In the genomic region with DNA sequence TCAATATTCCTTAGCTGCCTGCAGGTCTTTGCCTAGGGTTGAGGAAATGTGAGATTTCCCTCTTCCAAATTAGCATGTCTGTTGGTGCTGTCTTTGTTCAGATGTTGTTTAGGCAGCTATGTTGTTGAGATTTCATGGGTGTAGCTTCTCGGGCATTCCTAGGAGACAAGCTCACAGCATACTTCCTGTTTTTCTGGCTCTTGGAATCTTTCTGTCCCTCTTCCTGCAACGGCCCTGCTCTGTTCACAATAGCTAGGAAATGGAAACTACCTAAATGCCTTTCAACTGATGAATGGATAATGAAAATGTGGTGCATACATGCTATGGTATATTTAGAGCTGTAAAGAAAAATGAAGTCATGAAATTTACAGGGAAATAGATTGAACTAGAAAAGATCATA, we compare ENCODE assay signal across 22 mouse cellular contexts. TPM values are rescaled to one million over a fixed set of nuclear protein-coding genes. Genes with fewer than 3 reads are reported as not detected.
DNase-seq lines count a peak whose midpoint lies in the region; ATAC-seq and TF ChIP-seq lines count a peak whose summit lies in the region.
"Had no signal": no experiment of that assay in that cellular context is flagged by ENCODE, and none has a peak within 500 bp of the region (broad histone marks: within the 10 kb centered on the region; RNA-seq: fewer than 3 reads in every experiment).

No protein-coding gene starts in this region.

- no peak overlapping the region for H3K9ac ChIP-seq in embryonic facial prominence, embryonic 12.5 days
- no peak overlapping the region for H3K9ac ChIP-seq in intestine, embryonic 14.5 days (ENCODE audit: low read length)
- H3K9ac ChIP-seq in intestine, postnatal 0 days (ENCODE audit: low read depth, low read length) = no peak overlapping the region
- H3K9ac ChIP-seq in midbrain, embryonic 11.5 days (ENCODE audit: low read length) = no peak overlapping the region
- H3K9ac ChIP-seq in midbrain, postnatal 0 days (replicated peaks; ENCODE audit: low read length, poor library complexity, severe bottlenecking) = no peak overlapping the region
- H3K9ac ChIP-seq: forebrain, embryonic 12.5 days; limb, embryonic 13.5 days; midbrain, embryonic 13.5 days; stomach, embryonic 15.5 days had no signal

- 0 out of 2 replicates have a peak, but pooled peaks cover 2% of the 10 kb centered on the region for H3K4me1 ChIP-seq in embryonic facial prominence, embryonic 12.5 days
- H3K4me1 ChIP-seq in embryonic facial prominence, embryonic 10.5 days = no peaks in the 10 kb centered on the region; the same call in 1 of the 2 replicates
- no peaks in the 10 kb centered on the region for H3K4me1 ChIP-seq in intestine, embryonic 14.5 days (replicated peaks; ENCODE audit: control insufficient read depth, insufficient read depth, low read length)
- no peaks in the 10 kb centered on the region for H3K4me1 ChIP-seq in intestine, postnatal 0 days (replicated peaks; ENCODE audit: control insufficient read depth, insufficient read depth, low read length)
- H3K4me1 ChIP-seq in midbrain, embryonic 11.5 days (ENCODE audit: control insufficient read depth, insufficient read depth, low read length) = no peaks in the 10 kb centered on the region
- H3K4me1 ChIP-seq in midbrain, postnatal 0 days (ENCODE audit: insufficient read depth, low read length) = no peaks in the 10 kb centered on the region
- H3K4me1 ChIP-seq: forebrain, embryonic 12.5 days; midbrain, embryonic 13.5 days; stomach, embryonic 15.5 days had no signal

- H3K27ac ChIP-seq in embryonic facial prominence, embryonic 12.5 days = 0 out of 2 replicates have a peak overlapping the region, but pooled peaks have one; percentile 57
- no peak overlapping the region for H3K27ac ChIP-seq in embryonic facial prominence, embryonic 10.5 days (replicated peaks)
- no peak overlapping the region for H3K27ac ChIP-seq in intestine, embryonic 14.5 days (ENCODE audit: low read depth)
- H3K27ac ChIP-seq in intestine, postnatal 0 days (ENCODE audit: low read depth, low read length) = no peak overlapping the region
- no peak overlapping the region for H3K27ac ChIP-seq in midbrain, embryonic 11.5 days (ENCODE audit: low read depth, low read length)
- no peak overlapping the region for H3K27ac ChIP-seq in midbrain, postnatal 0 days (ENCODE audit: low read depth, low read length)
- H3K27ac ChIP-seq: forebrain, embryonic 12.5 days; layer of hippocampus, adult 2 months; left cerebral cortex, adult 2 months; limb, embryonic 13.5 days; macrophage; midbrain, embryonic 13.5 days; stomach, embryonic 15.5 days had no signal

- no peaks in the 10 kb centered on the region for H3K9me3 ChIP-seq in embryonic facial prominence, embryonic 12.5 days
- H3K9me3 ChIP-seq in embryonic facial prominence, embryonic 10.5 days = no peaks in the 10 kb centered on the region
- no peaks in the 10 kb centered on the region for H3K9me3 ChIP-seq in intestine, embryonic 14.5 days (ENCODE audit: control insufficient read depth, low read length)
- no peaks in the 10 kb centered on the region for H3K9me3 ChIP-seq in intestine, postnatal 0 days (ENCODE audit: control insufficient read depth)
- no peaks in the 10 kb centered on the region for H3K9me3 ChIP-seq in midbrain, embryonic 11.5 days (ENCODE audit: control insufficient read depth, low read length)
- H3K9me3 ChIP-seq in midbrain, postnatal 0 days (ENCODE audit: low read length) = no peaks in the 10 kb centered on the region
- H3K9me3 ChIP-seq: forebrain, embryonic 12.5 days; limb, embryonic 13.5 days; midbrain, embryonic 13.5 days; stomach, embryonic 15.5 days had no signal

- H3K36me3 ChIP-seq in embryonic facial prominence, embryonic 12.5 days = no peaks in the 10 kb centered on the region
- no peaks in the 10 kb centered on the region for H3K36me3 ChIP-seq in embryonic facial prominence, embryonic 10.5 days (replicated peaks)
- no peaks in the 10 kb centered on the region for H3K36me3 ChIP-seq in intestine, embryonic 14.5 days (ENCODE audit: control insufficient read depth, insufficient read depth, low read length)
- H3K36me3 ChIP-seq in intestine, postnatal 0 days (ENCODE audit: control insufficient read depth, insufficient read depth) = no peaks in the 10 kb centered on the region
- H3K36me3 ChIP-seq in midbrain, embryonic 11.5 days (ENCODE audit: control insufficient read depth, insufficient read depth, low read length) = no peaks in the 10 kb centered on the region
- no peaks in the 10 kb centered on the region for H3K36me3 ChIP-seq in midbrain, postnatal 0 days (ENCODE audit: insufficient read depth, low read length)
- H3K36me3 ChIP-seq: forebrain, embryonic 12.5 days; limb, embryonic 13.5 days; midbrain, embryonic 13.5 days; stomach, embryonic 15.5 days had no signal

- WGBS in embryonic facial prominence, embryonic 12.5 days = 36% methylated on average over 2 of the region's 2 CpGs
- 51% methylated on average over 2 of the region's 2 CpGs for WGBS in embryonic facial prominence, embryonic 10.5 days
- 66% methylated on average over 2 of the region's 2 CpGs for WGBS in intestine, embryonic 14.5 days
- 48% methylated on average over 2 of the region's 2 CpGs for WGBS in intestine, postnatal 0 days
- 67% methylated on average over 2 of the region's 2 CpGs for WGBS in midbrain, embryonic 11.5 days
- 72% methylated on average over 2 of the region's 2 CpGs for WGBS in midbrain, postnatal 0 days

- no peak overlapping the region for H3K4me3 ChIP-seq in embryonic facial prominence, embryonic 12.5 days
- no peak overlapping the region for H3K4me3 ChIP-seq in embryonic facial prominence, embryonic 10.5 days
- H3K4me3 ChIP-seq in intestine, embryonic 14.5 days (ENCODE audit: low read depth, low read length) = no peak overlapping the region
- H3K4me3 ChIP-seq in intestine, postnatal 0 days (ENCODE audit: low read depth, low read length) = no peak overlapping the region
- H3K4me3 ChIP-seq in midbrain, embryonic 11.5 days (ENCODE audit: low read depth, low read length) = no peak overlapping the region
- H3K4me3 ChIP-seq in midbrain, postnatal 0 days (ENCODE audit: low read depth, low read length) = no peak overlapping the region
- H3K4me3 ChIP-seq: forebrain, embryonic 12.5 days; layer of hippocampus, adult 2 months; left cerebral cortex, adult 2 months; limb, embryonic 13.5 days; midbrain, embryonic 13.5 days; stomach, embryonic 15.5 days had no signal

- H3K27me3 ChIP-seq in embryonic facial prominence, embryonic 12.5 days = no peaks in the 10 kb centered on the region
- no peaks in the 10 kb centered on the region for H3K27me3 ChIP-seq in embryonic facial prominence, embryonic 10.5 days (replicated peaks; ENCODE audit: low read depth, poor library complexity, severe bottlenecking)
- no peaks in the 10 kb centered on the region for H3K27me3 ChIP-seq in intestine, embryonic 14.5 days (replicated peaks; ENCODE audit: control insufficient read depth, insufficient read depth, low read length)
- no peaks in the 10 kb centered on the region for H3K27me3 ChIP-seq in intestine, postnatal 0 days (replicated peaks; ENCODE audit: control insufficient read depth, insufficient read depth, low read length)
- H3K27me3 ChIP-seq in midbrain, embryonic 11.5 days (ENCODE audit: control insufficient read depth, insufficient read depth, low read length) = no peaks in the 10 kb centered on the region
- H3K27me3 ChIP-seq in midbrain, postnatal 0 days (ENCODE audit: insufficient read depth, low read length) = no peaks in the 10 kb centered on the region
- H3K27me3 ChIP-seq: CH12.LX; forebrain, embryonic 12.5 days; limb, embryonic 13.5 days; midbrain, embryonic 13.5 days; stomach, embryonic 15.5 days had no signal

- no peak for TF ChIP-seq CTCF in intestine, postnatal 0 days (IDR thresholded peaks at IDR 0.05; ENCODE audit: low read depth)
- TF ChIP-seq CTCF in midbrain, postnatal 0 days (IDR thresholded peaks at IDR 0.05) = no peak

- H3K4me2 ChIP-seq in embryonic facial prominence, embryonic 12.5 days (replicated peaks) = no peak overlapping the region
- no peak overlapping the region for H3K4me2 ChIP-seq in intestine, embryonic 14.5 days (ENCODE audit: low read length)
- no peak overlapping the region for H3K4me2 ChIP-seq in intestine, postnatal 0 days (replicated peaks; ENCODE audit: low read depth)
- H3K4me2 ChIP-seq in midbrain, embryonic 11.5 days = no peak overlapping the region
- H3K4me2 ChIP-seq in midbrain, postnatal 0 days (ENCODE audit: low read depth, low read length, poor library complexity, severe bottlenecking) = no peak overlapping the region
- H3K4me2 ChIP-seq: forebrain, embryonic 12.5 days; limb, embryonic 13.5 days; midbrain, embryonic 13.5 days; stomach, embryonic 15.5 days had no signal

- no peak for DNase-seq in embryonic facial prominence, embryonic 10.5 days (ENCODE audit: low spot score)
- peak; percentile 35 for DNase-seq in intestine, embryonic 14.5 days (ENCODE audit: low spot score)
- DNase-seq in midbrain, embryonic 11.5 days (ENCODE audit: low spot score, missing footprints) = peak; percentile 70
- no peak for DNase-seq in midbrain, postnatal 0 days (ENCODE audit: low spot score)
- DNase-seq in embryo, embryonic 10 days (ENCODE audit: low spot score) = no peak
- DNase-seq in layer of hippocampus, adult 11-12 months (ENCODE audit: low spot score) = no peak
- DNase-seq: cerebellum, postnatal 25 days; kidney, adult 8-10 months; right cerebral cortex, adult 18-20 months; spleen, adult 18-20 months had no signal

- ATAC-seq in embryonic facial prominence, embryonic 12.5 days (ENCODE audit: insufficient number of reproducible peaks, insufficient read depth, low FRiP score, low TSS enrichment) = no peak
- ATAC-seq in intestine, embryonic 14.5 days (replicated peaks; ENCODE audit: low FRiP score, low TSS enrichment, low read depth) = no peak
- ATAC-seq in intestine, postnatal 0 days = no peak
- no peak for ATAC-seq in midbrain, embryonic 11.5 days (ENCODE audit: low FRiP score)
- ATAC-seq in midbrain, postnatal 0 days (ENCODE audit: low FRiP score) = no peak
- ATAC-seq: hindbrain, embryonic 16.5 days; midbrain, embryonic 13.5 days had no signal

RNA-seq across cellular contexts. Expression of a gene that starts 13.5 kb away (rescaled TPM):
- polyA plus RNA-seq in embryonic facial prominence, embryonic 12.5 days (2016; fragmentation: Nextera tagmentation; extraction: Ambion mirVana) = not detected in 2 replicates
- not detected in 2 replicates for polyA plus RNA-seq in embryonic facial prominence, embryonic 10.5 days (2016; fragmentation: Nextera tagmentation; extraction: Ambion mirVana)
- 1.9 and 2.5 TPM in 2 replicates for polyA plus RNA-seq in intestine, embryonic 14.5 days (2014; fragmentation: Nextera tagmentation; extraction: Ambion mirVana)
- polyA plus RNA-seq in intestine, postnatal 0 days (2015; fragmentation: Nextera tagmentation; extraction: Ambion mirVana) = 0.12 and 0.17 TPM in 2 replicates
- polyA plus RNA-seq in midbrain, embryonic 11.5 days (2014; fragmentation: Nextera tagmentation; extraction: Ambion mirVana) = not detected in 2 replicates
- not detected in 2 replicates for total RNA-seq in midbrain, postnatal 0 days (2014; rRNA removed)
- polyA plus RNA-seq in midbrain, postnatal 0 days (2015; fragmentation: Nextera tagmentation; extraction: Ambion mirVana) = not detected in 2 replicates
- total RNA-seq: CH12.LX; layer of hippocampus, adult 2 months; left cerebral cortex, adult 2 months had no signal
- polyA plus RNA-seq: embryonic facial prominence, embryonic 11.5 days; forebrain, embryonic 12.5 days; hindbrain, embryonic 16.5 days; limb, embryonic 13.5 days; macrophage; midbrain, embryonic 13.5 days had no signal

Comparison
In these comparisons a context has a peak if more than half of its experiments do, and no peak if none do; other contexts are left out.
1. DNase-seq: peak in intestine, embryonic 14.5 days (single experiment) and midbrain, embryonic 11.5 days (single experiment); none in embryonic facial prominence, embryonic 10.5 days (single experiment), midbrain, postnatal 0 days (single experiment), embryo, embryonic 10 days (single experiment) and layer of hippocampus, adult 11-12 months (single experiment).